Mouse (Mus musculus): ENCODE measurements around the gene Tnfrsf25.
A peak's percentile ranks its signal among the peaks of the same experiment; 100 is the strongest.

Tnfrsf25 gene

GRCm38 (mm10) chr4:152094233-152094632, 21.5 kb upstream of the Tnfrsf25 start:
- DNase-seq = no peak

- DNase-seq = peak; percentile 94
These were observed 19.5 kb upstream of the Tnfrsf25 start for GRCm38 (mm10) chr4:152095937-152096910.

GRCm38 (mm10) chr4:152096927-152097326, 18.8 kb upstream of the Tnfrsf25 start:
- DNase-seq = no peak

GRCm38 (mm10) chr4:152097911-152098799, 17.6 kb upstream of the Tnfrsf25 start:
- peak; percentile 70 for DNase-seq

GRCm38 (mm10) chr4:152100541-152100940, 15.2 kb upstream of the Tnfrsf25 start:
- no peak for DNase-seq

GRCm38 (mm10) chr4:152101081-152101653, 14.6 kb upstream of the Tnfrsf25 start:
- DNase-seq = peak; percentile 44

- no peak for DNase-seq
These were observed 13.8 kb upstream of the Tnfrsf25 start for GRCm38 (mm10) chr4:152101921-152102320.

- peak; percentile 89 for DNase-seq
These were observed 12.7 kb upstream of the Tnfrsf25 start for GRCm38 (mm10) chr4:152103025-152103424.

GRCm38 (mm10) chr4:152106746-152107145, 9.0 kb upstream of the Tnfrsf25 start:
- DNase-seq = no peak

GRCm38 (mm10) chr4:152107493-152107892, 8.2 kb upstream of the Tnfrsf25 start:
- DNase-seq = peak; percentile 90

GRCm38 (mm10) chr4:152107971-152108509, 7.7 kb upstream of the Tnfrsf25 start:
- DNase-seq = peak; percentile 87

GRCm38 (mm10) chr4:152108673-152109072, 7.1 kb upstream of the Tnfrsf25 start:
- DNase-seq = no peak

- DNase-seq = no peak
These were observed 6.2 kb upstream of the Tnfrsf25 start for GRCm38 (mm10) chr4:152109509-152109908.

GRCm38 (mm10) chr4:152110689-152111088, 5.0 kb upstream of the Tnfrsf25 start:
- no peak for DNase-seq

GRCm38 (mm10) chr4:152112329-152112728, 3.4 kb upstream of the Tnfrsf25 start:
- no peak for DNase-seq

- no peak for DNase-seq
These were observed 1.7 kb upstream of the Tnfrsf25 start for GRCm38 (mm10) chr4:152114080-152114479.

- DNase-seq = no peak
These were observed 1.8 kb downstream of the Tnfrsf25 start for GRCm38 (mm10) chr4:152117538-152117937.

GRCm38 (mm10) chr4:152119396-152120292, 3.9 kb downstream of the Tnfrsf25 start:
- peak; percentile 52 for DNase-seq

- no peak for DNase-seq
These were observed 4.8 kb downstream of the Tnfrsf25 start for GRCm38 (mm10) chr4:152120311-152121182.

GRCm38 (mm10) chr4:152121183-152121505, 5.4 kb downstream of the Tnfrsf25 start:
- no peak for DNase-seq

Measured in lung, postnatal 36 days (tissue).